Mouse (Mus musculus) neural tube, embryonic 11.5 days (tissue): Measurements from ENCODE around the gene Maats1. TPM values are rescaled to one million over a fixed set of nuclear protein-coding genes. Genes with fewer than 3 reads are reported as not detected.

Source experiments
- ATAC-seq: fragments of 200-750 bp; cut with Nextera tagmentation; 2 replicates; pipeline ENCODE4 v1.8.0; 2017; ENCODE audit warnings: moderate number of reproducible peaks, mild to moderate bottlenecking, moderate TSS enrichment, moderate library complexity; ENCODE audit not compliant: insufficient read depth, low FRiP score, low TSS enrichment
- DNase-seq: peaks from one replicate; pipeline ENCODE4 v3.0.0-alpha.2; 2015; ENCODE audit warnings: low spot score
- H3K27ac ChIP-seq: fragments of 300-500 bp; sonication (generic); 2 replicates; pipeline ENCODE4 v1.5.1; 2014; ENCODE audit warnings: low read depth, mild to moderate bottlenecking, low read length
- H3K27me3 ChIP-seq: fragments of 300-500 bp; sonication (generic); 2 replicates; pipeline ENCODE4 v1.6.1; 2014; ENCODE audit warnings: mild to moderate bottlenecking, low read length, mixed read lengths; ENCODE audit not compliant: control insufficient read depth, insufficient read depth
- H3K36me3 ChIP-seq: fragments of 300-500 bp; sonication (generic); 2 replicates; pipeline ENCODE4 v1.6.1; 2014; ENCODE audit warnings: mild to moderate bottlenecking, low read length, moderate library complexity, mixed read lengths; ENCODE audit not compliant: control insufficient read depth, insufficient read depth
- H3K4me1 ChIP-seq: fragments of 300-500 bp; sonication (generic); 2 replicates; pipeline ENCODE4 v1.6.1; 2014; ENCODE audit warnings: low read length, mixed read lengths; ENCODE audit not compliant: control insufficient read depth, insufficient read depth
- H3K4me2 ChIP-seq: fragments of 300-500 bp; sonication (generic); 2 replicates; pipeline ENCODE4 v1.6.1; 2014; ENCODE audit warnings: low read depth, mild to moderate bottlenecking, moderate library complexity
- H3K4me3 ChIP-seq: fragments of 300-500 bp; sonication (generic); 2 replicates; pipeline ENCODE4 v1.5.1; 2014; ENCODE audit warnings: low read depth, low read length
- H3K9ac ChIP-seq: fragments of 300-500 bp; sonication (generic); 2 replicates; pipeline ENCODE4 v1.6.1; 2014; ENCODE audit warnings: mild to moderate bottlenecking, low read length
- H3K9me3 ChIP-seq: fragments of 300-500 bp; sonication (generic); 2 replicates; pipeline ENCODE4 v1.6.1; 2016; ENCODE audit warnings: low read length; ENCODE audit not compliant: control insufficient read depth
- WGBS: fragments of 180-500 bp; shearing (Covaris S2); extraction: QIAGEN DNeasy Blood & Tissue Kit; methylation state at CpG from one replicate; pipeline ENCODE4 v1.1.7; 2014; 5-methylcytosine and 5-hydroxymethylcytosine counted together
- polyA plus RNA-seq: library from polyadenylated mRNA; unstranded; fragments of >200 nt; fragmentation: Nextera tagmentation; extraction: Ambion mirVana; gene quantifications from 2 replicates; pipeline ENCODE4 v1.2.1, GENCODE M21; 2014

Gene Maats1
- polyA plus RNA-seq, 1 experiment from 2014 or later, result 0.19 TPM

DNA sequence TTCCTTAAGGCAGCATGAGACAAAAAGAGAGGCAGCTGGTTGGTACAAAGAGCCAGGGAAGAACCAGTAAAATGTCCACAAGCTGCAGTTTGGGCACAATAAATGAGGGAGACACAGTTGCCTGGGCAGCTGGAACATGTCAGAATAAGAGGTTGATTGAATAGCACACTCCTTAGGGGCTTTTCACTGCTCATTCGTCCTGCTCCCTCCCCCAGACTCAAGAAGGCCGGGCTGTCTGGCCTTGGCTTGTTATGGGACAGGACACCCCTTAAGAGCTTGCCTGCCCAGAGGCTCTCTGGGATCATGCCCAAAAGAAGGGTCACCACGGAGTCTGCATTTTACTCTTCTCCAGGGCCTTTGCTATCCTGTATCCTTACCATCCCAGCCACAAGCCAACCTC, 58.6 kb downstream of the Maats1 start:
- no peak overlapping the region; the same call in 1 of the 2 replicates for H3K27ac ChIP-seq
- DNase-seq, result peak; percentile 43
- peak; percentile 80 for ATAC-seq

DNA sequence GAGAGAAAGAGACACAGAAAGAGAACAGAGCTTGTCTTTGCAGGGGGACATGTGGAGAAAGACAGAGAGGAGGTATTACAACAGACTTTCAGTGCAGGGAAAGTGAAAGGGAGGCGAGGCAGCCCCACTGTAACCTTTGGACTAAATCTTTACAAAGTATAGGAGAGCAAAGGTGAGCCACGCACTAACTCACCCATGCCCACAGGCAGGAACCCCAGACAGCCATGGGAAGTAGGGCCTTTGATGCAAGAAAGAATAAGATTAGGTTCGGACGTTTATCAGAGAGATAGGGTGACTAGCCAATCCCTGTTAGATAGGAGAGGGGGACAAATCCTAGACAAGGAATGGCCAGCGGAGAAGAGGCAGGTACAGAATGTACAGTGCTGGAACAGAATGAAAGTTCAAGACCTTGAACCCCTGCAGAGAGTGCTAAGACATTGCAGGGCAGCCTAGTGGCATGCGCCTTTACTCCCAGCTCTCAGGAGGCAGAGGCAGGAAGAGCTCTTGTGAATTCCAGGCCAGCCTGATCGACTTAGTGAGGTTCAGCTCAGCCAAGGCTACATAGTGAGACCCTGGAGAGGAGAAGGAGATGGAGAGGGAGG, 59.3 kb downstream of the Maats1 start:
- Histone ChIP-seq H3K27ac (0 out of 2 replicates have a peak overlapping the region, but pooled peaks have one; percentile 27), H3K36me3 (no peaks in the 10 kb centered on the region), H3K4me1 (no peaks in the 10 kb centered on the region), H3K4me2 (no peak overlapping the region), H3K9me3 (no peaks in the 10 kb centered on the region), H3K27me3 (no peaks in the 10 kb centered on the region), H3K4me3 (no peak overlapping the region), H3K9ac (no peak overlapping the region)
- no peak for DNase-seq
- 0 out of 2 replicates have a peak, but pooled peaks have one; percentile 16 for ATAC-seq
- 83% methylated on average over 7 of the region's 7 CpGs for WGBS

More for the DNA sequence above, 58.6 kb downstream of the Maats1 start:
- H3K27me3 ChIP-seq, result no peaks in the 10 kb centered on the region
- no peak overlapping the region for H3K4me2 ChIP-seq
- no peaks in the 10 kb centered on the region for H3K9me3 ChIP-seq
- H3K9ac ChIP-seq, result no peak overlapping the region
- H3K36me3 ChIP-seq, result no peaks in the 10 kb centered on the region
- 32% methylated on average over 3 of the region's 3 CpGs for WGBS
- H3K4me3 ChIP-seq, result no peak overlapping the region
- no peaks in the 10 kb centered on the region for H3K4me1 ChIP-seq

DNA sequence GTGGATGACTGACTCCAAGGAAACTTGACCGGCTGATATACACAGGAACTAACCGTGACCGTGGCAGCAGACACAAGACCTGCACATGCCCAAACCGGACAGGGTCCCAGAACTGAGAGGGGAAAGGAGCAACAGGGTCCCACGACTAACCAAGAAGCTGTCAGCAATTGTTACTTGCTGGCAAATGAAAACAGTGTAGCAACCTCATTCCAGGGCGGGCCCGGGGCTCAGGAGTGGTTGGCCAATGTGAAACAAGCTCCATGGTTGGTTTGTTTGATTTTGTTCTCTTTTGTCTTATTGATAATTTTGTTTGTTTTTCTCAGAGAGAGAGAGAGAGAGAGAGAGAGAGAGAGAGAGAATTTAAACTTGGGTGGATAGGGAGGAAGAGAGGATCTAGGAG, 61.0 kb downstream of the Maats1 start:
- Histone ChIP-seq H3K27me3 (no peaks in the 10 kb centered on the region), H3K4me3 (no peak overlapping the region), H3K9ac (no peak overlapping the region), H3K27ac (no peak overlapping the region), H3K4me2 (no peak overlapping the region), H3K9me3 (no peaks in the 10 kb centered on the region), H3K36me3 (no peaks in the 10 kb centered on the region), H3K4me1 (no peaks in the 10 kb centered on the region)
- 88% methylated on average over 7 of the region's 7 CpGs for WGBS
- no peak for ATAC-seq
- DNase-seq, result no peak

DNA sequence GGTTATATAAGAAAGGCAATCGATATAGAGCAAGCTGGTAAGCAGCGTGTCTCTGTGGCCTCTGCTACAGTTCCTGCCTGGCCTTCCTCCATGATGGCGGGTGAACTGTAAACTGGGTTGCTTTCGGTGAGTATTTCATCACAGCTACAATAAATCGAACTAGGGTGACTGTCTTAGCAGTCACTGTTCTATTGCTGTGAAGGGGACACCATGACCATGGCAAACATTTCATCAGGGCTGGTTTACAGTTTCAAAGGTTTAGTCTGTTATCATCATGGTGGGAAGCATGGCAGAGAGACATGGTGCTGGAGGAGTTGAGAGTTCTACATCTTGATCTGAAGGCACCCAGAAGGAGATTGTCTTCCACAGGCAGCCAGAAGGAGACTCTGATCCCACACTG, 62.1 kb downstream of the Maats1 start:
- ATAC-seq (no peak), DNase-seq (no peak)
- Histone ChIP-seq H3K36me3 (no peaks in the 10 kb centered on the region), H3K27ac (no peak overlapping the region), H3K9me3 (no peaks in the 10 kb centered on the region), H3K4me2 (no peak overlapping the region), H3K9ac (no peak overlapping the region), H3K27me3 (no peaks in the 10 kb centered on the region), H3K4me1 (no peaks in the 10 kb centered on the region), H3K4me3 (no peak overlapping the region)
- 94% methylated on average over 5 of the region's 5 CpGs for WGBS

DNA sequence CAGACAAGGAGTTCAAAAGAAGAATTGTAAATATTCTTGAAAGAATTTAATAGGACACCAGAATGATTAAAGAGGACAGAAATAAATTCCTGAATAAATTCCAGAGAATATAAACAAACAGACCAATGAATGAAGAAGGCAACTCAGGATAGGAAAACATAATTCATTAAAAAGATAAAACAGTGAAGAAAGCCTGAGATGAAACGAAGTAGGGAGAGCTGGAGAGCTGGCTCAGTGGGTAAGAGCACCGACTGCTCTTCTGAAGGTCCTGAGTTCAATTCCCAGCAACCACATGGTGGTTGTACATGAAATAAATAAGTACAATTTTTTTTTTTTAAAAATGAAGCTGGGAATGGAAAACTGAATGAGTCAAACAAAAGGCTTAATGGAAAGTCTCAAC, 67.2 kb downstream of the Maats1 start:
- WGBS, result 89% methylated on average over 2 of the region's 2 CpGs
- Histone ChIP-seq H3K4me2 (no peak overlapping the region), H3K9me3 (no peaks in the 10 kb centered on the region), H3K4me1 (no peaks in the 10 kb centered on the region), H3K27ac (no peak overlapping the region), H3K9ac (no peak overlapping the region), H3K36me3 (no peaks in the 10 kb centered on the region), H3K27me3 (no peaks in the 10 kb centered on the region), H3K4me3 (no peak overlapping the region)
- DNase-seq (no peak), ATAC-seq (no peak)

DNA sequence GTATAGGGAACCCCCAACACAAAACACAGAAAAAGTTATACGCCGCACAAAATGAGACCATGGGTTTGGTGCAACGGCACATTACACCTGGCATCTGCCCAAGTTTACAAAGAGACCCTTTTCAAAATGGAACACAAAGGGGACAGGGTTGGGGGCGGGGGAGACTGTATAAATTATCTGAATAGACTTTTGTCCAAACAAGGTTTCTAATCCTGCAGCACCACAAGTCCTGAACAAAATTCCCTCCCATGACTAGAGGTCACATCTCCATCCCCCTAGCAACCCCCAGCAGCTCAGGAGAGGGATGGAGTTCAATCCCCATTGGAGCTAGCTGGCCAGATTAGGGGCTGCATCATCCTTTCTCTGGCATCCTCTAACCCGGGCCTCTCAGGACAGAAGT, 69.5 kb downstream of the Maats1 start:
- 62% methylated on average over 5 of the region's 5 CpGs for WGBS
- H3K4me2 ChIP-seq, result no peak overlapping the region
- H3K4me3 ChIP-seq, result no peak overlapping the region
- no peaks in the 10 kb centered on the region for H3K36me3 ChIP-seq
- no peaks in the 10 kb centered on the region for H3K27me3 ChIP-seq
- no peaks in the 10 kb centered on the region for H3K4me1 ChIP-seq
- H3K9me3 ChIP-seq, result no peaks in the 10 kb centered on the region
- no peak for DNase-seq
- no peak overlapping the region for H3K27ac ChIP-seq
- no peak for ATAC-seq
- H3K9ac ChIP-seq, result no peak overlapping the region

DNA sequence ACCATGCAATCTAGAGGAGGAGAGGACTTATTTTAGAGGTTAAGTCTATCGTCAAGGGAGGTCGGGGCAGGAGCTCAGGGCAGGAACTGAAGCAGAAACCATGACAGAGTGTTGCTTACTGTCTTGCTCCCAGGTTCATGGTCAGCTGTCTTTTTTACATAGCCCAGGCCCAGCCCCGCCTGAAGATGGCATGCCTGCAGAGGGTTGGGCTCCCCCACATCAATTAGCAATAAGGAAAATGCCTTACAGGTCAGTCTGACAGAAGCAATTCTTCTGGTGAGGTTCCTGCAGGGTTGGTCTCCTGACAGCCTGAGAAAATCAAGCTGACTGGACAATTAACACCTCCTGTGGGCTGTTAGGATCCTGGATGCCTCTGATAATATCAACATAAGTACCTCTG, 70.3 kb downstream of the Maats1 start:
- Histone ChIP-seq H3K4me3 (no peak overlapping the region), H3K9me3 (no peaks in the 10 kb centered on the region), H3K27ac (no peak overlapping the region), H3K36me3 (no peaks in the 10 kb centered on the region), H3K4me2 (no peak overlapping the region), H3K27me3 (no peaks in the 10 kb centered on the region), H3K4me1 (no peaks in the 10 kb centered on the region), H3K9ac (no peak overlapping the region)
- no peak for DNase-seq
- ATAC-seq, result no peak
- 64% methylated on average over 3 of the region's 3 CpGs for WGBS

DNA sequence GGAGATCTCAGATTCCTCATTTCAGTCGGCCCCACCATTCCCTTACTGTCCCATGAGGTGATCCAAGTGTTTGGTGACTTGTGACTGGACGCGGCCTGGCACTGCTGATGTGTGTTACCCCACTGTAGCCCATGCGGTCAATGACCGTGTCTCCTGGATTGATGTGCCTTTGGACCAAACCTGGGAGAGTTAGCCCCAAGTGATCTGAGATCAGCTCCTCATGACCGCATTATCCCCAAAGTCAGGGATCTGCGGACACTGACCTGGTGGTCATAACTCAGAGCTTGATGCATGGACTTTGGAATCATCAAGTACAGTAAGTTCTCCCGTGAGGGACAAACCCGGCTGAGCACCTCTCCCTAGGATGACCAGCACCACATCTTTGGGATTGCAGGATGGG, 86.0 kb downstream of the Maats1 start:
- ATAC-seq, result no peak
- 90% methylated on average over 9 of the region's 9 CpGs for WGBS
- no peaks in the 10 kb centered on the region for H3K9me3 ChIP-seq

DNA sequence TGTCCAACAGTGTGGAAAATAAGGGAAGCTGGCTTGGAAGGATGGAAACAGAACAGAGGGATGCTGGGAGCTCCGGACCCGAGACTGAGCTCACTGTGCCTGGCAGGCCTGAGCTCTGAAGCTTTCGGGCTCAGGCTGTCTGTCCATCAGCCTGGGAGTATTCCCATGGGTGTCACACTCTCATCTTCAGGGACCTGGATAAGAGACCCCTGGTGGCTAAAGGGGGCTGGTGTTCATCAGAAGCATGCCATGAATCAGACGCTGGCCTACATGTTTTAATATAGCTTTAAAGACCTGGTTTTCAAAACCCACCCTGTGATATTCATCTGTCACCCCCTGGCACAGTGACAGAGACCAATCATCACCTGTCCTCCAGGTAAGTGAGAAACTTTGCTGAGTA, 86.8 kb downstream of the Maats1 start:
- DNase-seq (no peak), ATAC-seq (no peak)
- no peak overlapping the region for H3K4me2 ChIP-seq
- H3K4me1 ChIP-seq, result no peaks in the 10 kb centered on the region
- H3K27me3 ChIP-seq, result no peaks in the 10 kb centered on the region
- no peak overlapping the region for H3K4me3 ChIP-seq
- H3K9ac ChIP-seq, result no peak overlapping the region
- no peak overlapping the region for H3K27ac ChIP-seq
- no peaks in the 10 kb centered on the region for H3K36me3 ChIP-seq
- WGBS, result 81% methylated on average over 4 of the region's 4 CpGs
- H3K9me3 ChIP-seq, result no peaks in the 10 kb centered on the region

More for the DNA sequence above, 86.0 kb downstream of the Maats1 start:
- DNase-seq, result no peak
- Histone ChIP-seq H3K4me2 (no peak overlapping the region), H3K4me3 (no peak overlapping the region), H3K9ac (no peak overlapping the region), H3K27me3 (no peaks in the 10 kb centered on the region), H3K36me3 (no peaks in the 10 kb centered on the region), H3K4me1 (no peaks in the 10 kb centered on the region), H3K27ac (no peak overlapping the region)
